Mouse (Mus musculus) testis, postnatal 14 days (tissue): Measurements from ENCODE around the gene Gpr15.

ENCODE experiments used
- DNase-seq: peaks from one replicate; pipeline ENCODE4 v3.0.0; 2021; ENCODE audit warnings: low spot score

The Gpr15 gene

DNA sequence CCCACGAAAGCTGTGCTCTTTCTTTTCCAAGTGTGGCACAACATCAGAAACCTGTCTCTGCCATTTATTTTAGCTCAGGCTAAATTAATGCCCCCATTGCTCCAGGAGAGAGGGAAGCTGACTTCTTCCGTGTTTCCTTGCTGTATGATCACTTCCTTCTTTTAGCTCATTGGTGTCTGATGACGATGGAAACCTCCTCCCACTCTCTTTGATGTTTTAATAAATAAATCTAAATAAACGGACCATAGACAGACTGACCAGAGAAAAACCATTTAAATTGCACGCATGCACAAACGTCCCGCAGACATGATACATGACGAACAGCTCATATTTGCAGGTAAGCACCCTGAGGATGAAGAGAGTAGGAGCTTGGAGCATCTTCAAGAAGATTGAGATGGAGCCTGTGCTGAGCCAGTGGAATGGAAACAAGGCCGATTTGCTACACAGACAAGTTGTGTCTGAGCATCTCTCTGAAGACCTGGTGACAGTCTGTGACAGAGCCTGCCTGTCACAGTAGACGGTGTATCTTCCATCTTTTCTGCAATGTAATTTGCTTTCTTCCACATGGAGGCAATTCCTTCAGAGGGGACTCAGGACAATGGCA, 16.4 kb downstream of the Gpr15 start:
- DNase-seq: no peak

DNA sequence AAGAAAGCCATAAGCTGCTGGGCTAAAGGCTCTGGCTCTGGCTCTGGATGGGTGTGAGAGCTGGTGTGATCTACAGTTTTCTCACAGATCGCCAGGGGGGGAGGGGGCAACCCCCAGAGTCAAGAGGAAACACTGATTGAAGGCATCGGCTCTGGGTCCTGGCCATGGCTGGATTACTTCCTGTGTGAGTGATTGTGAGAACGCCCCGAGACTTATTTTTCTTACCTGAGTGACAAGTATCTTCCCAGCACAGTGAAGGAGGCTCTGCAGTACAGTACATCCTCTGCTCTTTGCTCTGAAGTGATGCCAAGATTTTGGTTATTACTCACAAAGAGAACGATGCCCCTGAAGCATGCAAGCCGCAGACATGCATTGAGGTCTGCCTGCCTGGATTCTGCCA, 17.1 kb downstream of the Gpr15 start:
- no peak for DNase-seq

DNA sequence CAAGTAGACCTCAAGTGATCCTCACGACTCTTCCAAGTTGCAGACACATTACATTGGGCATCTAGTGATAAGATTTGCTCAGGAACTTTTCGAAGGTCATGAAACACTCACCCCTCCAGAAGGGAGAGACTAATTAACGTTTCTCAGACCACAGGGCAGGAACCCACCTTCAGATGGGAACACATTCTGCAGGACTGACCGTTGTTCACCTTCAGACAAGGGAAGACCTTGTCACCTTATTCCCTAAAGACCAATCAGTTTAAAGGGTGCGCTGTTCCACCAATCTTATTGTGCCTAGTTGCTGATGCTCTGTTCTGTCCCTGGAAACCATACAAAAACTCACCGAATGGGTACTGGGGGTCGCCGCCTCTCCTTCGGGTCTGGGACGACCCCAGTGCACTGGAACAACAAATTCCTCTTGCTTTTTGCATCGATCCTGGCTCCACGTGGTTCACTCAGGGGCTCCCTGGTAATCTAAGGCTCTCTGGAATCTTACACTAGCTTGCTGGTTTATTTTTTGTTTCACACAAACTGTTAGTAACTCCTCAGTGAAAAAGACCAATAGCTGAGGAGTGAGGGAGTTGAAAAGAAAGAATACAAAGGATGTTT, 17.9 kb downstream of the Gpr15 start:
- DNase-seq: no peak

DNA sequence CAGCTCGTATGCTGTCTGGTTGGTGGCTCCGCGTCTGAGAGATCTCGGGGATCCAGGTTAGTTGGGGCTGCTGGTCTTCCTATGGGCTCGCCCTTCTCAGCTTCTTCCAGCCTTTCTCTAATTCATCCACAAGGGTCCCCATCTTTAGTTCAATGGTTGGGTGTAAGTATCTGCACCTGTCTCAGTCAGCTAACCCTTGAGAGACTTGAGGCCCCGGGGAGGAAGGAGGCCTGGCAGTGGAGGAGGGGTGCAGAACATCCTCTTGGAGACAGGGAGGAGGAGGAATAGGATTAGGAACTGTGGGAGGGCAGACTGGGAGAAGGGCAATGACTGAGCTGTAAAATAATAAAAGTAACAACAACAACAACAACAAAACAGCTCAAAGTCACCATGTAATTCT, 18.7 kb downstream of the Gpr15 start:
- DNase-seq: no peak

DNA sequence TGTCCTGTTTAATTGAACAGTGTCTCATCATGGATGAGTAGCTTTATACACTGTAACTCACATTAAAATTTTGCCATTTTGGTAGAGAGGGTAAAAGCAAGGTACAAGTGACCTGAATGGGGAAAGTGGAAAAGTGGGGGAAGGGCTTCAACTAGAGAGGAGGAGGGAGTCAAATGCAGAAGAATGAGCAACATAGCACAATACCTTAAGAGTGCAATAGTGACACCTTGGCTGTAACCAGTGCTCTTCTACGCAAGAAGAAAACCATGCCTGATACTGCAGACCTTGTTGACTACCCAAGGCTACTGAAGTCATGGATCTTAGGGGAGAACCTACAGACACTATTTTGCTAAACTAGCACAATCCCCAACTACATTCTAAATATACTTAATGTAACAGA, 21.6 kb downstream of the Gpr15 start:
- no peak for DNase-seq

DNA sequence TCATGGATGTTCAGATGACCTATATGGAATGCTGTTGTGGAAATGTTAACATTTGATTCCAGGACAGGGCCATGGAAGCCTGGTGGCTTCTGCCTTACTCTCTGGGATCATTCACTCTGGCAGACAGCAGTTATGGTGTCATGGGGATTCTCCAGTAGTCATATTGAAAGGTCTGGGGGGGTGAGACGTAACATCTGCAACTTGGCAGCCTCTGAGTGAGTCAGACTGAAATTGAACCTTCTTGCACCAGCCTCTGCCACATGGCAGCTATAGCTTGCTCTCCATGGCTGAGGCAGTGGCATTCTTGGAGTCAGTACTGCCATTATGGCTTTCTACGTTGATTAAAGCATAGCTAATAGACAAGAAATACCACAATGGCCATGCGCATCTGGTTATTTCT, 22.1 kb downstream of the Gpr15 start:
- no peak for DNase-seq

DNA sequence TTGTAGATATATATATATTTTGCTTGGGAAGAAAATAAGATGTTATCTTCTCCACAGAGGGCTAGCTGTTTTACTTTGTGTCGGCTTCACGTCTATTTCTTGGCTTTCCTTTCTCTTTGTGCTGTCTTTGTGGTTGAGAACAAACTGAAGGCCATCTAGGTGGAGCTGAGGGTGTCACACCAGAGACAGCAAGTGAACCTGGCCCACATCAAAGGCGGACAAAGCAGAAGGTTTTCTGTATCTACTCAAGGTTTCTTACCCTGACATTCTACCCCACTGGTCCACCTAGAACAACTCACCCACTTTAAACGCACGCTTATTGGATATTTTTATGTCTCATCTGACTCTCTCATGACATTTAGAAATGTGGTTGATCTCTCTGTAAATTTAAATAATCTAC, 24.8 kb downstream of the Gpr15 start:
- DNase-seq: no peak

DNA sequence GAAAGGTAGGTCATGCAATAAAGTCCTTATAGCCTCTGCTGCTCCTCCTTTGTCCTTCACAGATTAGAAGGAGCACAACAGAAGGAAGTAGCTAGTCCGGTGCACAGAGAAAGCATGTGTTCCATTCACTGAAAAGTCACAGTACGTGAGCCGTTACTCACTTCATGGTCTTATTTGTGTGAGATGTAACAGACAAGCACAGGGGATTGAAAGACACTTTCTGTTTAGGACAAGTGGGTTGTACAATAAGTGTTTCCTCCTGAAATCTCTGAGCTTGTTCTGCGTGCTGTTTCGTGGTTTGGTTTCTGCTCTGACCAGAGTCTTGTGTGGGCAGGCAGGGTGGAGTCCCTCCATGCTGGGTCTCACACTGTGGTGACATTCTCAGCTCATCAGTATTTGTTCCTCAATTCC, 28.5 kb downstream of the Gpr15 start:
- no peak for DNase-seq

DNA sequence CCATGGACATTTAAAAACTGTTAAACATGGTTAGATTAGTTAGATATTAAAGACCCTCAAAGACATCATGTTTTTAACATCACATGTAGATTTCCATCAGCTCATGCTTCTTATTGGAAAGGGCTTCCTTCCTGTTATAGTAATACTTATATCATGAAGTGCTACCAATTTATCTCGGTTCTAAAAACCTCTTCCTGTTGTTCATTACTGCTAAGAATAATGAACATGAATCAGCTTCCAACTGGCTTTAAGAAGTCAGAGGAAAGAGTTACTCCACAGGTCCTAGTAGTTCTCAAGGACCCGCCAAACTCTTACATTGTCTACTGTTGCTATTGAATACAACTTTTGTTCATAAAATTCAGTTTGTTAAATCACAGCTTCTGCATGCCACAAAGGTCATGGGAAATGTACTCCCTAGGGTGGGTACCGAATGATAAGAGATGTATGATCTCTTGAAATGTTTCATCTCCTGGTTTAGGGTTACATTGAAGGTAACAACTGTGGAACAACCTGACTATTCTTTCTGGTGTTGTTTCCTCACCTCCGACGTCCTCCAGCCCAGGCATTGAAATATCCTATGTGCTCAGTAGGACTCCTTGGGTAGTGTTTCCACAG, 29.2 kb downstream of the Gpr15 start:
- no peak for DNase-seq

DNA sequence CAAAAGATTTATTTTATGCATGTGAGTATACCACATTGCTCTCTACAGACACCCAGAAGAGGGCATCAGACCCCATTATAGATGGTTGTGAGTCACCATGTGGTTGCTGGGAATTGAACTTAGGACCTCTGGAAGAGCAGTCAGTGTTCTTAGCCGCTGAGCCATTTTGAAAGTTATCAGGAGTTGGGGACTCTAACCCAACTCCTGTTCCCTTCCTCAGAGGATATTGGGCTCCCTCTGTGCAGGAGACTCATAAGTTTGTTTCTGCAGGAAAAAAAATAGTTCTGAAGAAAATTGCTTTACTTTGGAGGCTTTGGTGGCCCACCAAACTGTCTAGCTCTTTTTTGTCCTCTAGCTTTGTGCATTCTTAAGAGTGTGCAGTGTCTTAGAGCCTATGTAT, 30.3 kb downstream of the Gpr15 start:
- no peak for DNase-seq

DNA sequence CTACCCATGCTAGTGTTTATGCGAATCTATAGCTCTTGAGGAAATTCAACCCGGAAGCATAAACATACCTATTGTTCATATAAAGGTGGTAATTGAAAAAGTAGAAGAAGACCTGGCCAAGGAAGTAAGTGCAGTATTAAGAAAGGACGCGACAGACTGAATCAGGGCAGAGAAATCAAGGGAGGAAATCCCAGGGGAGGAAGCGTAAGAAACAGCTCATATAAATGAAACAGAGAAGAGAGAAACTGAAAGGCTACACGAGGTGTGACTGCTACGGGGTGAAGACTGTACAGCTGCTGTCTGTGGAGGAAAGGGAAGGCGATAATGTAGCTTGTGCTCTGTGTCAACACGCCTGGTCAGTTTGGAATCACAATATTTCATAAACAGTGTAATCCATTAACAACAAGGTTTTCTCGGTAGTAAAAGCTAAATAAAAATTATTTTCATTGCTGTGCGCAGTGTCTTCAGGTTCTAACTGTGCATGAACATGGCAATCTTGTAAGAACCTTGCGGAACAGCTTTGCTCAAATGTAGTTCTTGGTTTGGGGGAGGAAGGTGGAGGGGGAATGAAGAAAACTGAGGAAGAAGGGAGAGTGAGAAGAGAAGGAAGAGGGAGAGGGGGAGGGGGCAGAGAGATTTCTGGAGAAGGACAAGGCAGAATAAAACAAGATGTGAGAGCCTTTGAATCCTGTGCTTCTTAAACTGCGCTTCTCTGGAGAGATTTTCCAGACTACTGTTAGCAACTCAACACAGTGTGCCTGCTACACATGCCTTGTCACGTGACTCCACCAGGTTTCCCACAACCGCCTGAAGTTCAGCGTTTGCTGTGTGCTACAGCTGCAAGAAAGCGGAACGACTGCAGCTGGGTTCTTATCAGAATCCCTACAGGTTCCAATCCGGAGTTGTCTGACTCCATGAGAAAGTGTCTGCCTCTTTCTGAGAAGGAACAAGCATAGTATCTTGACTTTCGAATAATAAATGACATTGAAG, 33.0 kb downstream of the Gpr15 start:
- no peak for DNase-seq

DNA sequence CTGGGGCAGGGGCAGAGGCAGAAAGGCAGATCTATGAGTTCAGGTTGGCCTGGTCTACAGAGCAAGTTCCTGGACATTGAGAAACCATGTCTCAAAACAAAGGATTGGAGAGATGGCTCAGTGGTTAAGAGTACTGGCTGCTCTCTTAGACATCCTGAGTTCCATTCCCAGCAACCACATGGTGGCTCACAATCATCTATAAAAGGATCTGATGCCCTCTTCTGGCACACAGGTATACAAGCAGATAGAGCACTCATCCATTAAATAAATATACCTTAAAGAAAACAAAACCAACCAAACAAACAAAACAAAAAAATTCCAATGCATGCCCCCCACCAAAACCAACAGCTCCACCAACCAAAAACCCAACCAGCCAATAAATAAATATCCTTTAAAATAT, 34.3 kb downstream of the Gpr15 start:
- no peak for DNase-seq

DNA sequence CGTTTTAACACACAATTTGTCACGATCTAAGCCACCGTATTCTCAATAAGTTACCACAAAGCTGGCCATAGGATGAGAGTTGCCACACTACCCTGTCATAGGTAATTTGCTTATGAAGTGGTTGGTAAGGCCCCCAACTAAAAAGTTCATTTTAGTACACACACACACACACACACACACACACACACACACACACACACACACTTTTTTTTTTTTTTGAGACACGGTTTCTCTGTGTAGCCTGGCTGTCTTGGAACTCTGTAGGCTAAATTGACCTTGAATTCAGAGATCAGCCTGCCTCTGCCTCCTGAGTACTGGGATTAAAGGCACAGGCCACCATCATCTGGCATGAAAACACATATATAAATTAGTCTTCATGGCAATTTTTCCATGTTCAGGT, 35.0 kb downstream of the Gpr15 start:
- no peak for DNase-seq

DNA sequence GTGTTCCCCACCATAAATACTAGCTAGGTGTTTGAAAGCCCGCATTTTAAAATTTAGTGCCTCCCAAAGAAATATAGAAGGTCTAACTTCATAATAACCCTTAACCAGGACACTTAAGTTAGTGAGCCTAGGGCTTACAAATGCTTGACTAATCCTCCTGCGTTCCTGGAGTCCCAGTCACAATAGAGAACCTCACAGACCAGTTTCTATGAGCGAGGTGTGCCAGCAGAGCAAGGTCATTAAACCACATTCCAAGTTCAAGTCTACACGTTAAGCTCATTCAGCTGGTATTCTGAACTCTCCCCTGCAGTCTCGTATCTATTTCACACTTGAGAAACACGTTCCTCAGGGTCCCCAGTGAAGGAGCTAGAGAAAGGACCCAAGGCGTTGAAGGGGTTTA, 36.0 kb downstream of the Gpr15 start:
- no peak for DNase-seq

DNA sequence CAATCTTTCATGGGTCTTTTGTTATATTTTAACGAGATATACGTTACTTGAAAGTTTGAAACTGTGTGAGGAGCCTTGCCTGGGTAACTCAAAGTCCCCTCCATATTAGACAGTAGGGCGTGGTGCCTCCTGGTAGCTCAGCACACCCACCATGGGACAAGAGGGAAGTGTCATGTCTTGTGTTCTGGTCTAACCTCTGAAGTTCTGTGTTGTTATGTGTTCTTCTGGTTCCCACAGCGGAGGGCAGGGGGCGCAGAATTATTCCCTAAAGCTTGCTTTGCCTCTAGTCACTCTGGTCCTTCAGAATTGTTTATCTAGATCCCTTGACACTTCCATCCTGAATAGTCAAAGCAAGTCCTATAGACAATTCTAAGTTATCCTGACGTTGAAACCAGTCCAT, 36.8 kb downstream of the Gpr15 start:
- DNase-seq: no peak

DNA sequence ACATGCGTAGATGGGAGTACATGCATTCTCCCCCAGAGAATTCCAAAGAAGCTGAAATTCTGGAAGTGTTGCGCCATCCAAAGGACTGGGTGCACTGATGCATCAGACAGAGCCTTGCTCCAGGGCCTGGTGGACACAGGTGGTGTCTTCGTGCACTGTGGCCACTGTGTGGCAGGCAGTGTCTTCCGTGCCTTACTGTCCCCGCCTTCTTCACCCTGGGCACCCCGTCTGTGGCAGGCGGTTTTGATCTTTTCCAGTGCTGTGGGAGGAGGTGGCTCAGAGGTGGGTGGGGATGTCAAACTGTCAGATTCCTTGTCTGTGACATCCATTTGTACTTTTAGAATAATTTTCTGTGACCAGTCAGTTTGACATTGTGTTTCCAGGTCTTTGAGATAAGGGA, 40.2 kb downstream of the Gpr15 start:
- DNase-seq: no peak

DNA sequence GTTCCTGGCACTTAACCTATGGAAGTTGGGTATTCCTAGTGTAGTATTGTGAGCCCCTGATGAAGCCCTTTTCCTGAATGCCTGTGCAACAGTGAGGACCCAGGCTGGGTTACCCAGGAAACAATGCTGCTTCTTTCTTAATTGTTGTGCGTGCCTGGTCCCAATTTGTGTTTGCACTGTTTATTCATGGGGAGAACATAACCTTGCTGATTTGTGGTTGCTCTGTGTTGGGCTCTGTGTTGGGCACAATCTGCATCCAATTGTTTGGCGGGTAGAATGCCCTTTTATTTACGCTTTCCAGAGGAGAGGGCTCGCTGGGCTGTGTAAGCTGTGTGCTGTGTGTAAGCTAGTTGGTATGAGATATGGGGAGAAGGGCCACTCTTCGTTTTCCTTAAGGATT, 41.4 kb downstream of the Gpr15 start:
- DNase-seq: no peak

DNA sequence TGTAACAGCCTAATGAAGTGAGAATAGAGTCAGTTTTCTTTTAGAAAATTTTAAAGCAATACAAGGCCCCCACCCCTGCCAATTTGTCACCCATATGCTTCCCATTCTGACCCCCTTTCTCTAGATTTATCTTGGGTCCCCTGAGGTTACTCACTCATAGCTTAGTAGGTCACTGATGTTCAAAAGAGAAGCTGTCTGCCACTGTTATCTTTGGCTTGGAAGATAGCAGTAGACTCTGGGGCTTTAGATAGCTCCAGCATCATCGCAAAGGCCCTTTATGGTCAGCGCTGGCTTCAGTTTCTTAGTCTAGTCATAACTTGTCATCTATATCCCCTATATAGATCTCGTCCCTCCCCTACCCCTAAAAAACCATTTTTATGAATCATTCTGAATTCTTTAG, 42.2 kb downstream of the Gpr15 start:
- no peak for DNase-seq

DNA sequence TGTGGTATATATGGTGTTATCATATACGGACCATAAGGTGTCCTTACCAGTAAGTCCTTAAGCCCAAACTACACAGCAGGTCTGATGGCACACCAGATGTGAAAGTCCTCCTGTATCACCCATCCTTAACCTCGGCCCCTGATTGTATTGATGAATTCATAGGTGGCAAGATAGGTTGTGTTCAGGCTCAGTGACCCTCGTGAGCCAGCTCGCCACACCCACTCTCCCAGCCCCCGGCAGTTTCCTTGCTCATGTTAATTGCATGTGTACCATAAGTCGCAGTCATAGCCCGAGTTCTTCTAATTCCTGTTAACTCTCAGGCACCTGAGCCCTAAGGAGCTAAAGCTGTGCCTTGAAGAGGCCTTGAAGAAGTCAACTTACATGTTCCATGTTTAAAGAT, 42.7 kb downstream of the Gpr15 start:
- no peak for DNase-seq

DNA sequence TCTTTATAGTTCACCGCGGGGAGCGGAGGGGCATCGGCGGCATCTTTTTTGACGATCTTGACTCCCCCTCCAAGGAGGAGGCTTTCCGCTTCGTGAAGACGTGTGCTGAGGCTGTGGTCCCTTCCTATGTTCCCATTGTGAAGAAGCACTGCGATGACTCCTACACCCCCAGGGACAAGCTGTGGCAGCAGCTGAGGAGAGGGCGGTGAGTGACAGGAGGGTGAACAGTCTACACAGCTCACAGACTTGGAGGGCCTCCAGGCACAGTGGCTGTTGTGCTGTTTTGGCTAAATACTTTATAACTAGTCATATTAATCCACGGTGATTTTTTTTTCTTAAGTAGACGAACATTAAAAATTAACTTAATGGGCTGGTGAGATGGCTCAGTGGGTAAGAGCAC, 43.6 kb downstream of the Gpr15 start:
- no peak for DNase-seq

DNA sequence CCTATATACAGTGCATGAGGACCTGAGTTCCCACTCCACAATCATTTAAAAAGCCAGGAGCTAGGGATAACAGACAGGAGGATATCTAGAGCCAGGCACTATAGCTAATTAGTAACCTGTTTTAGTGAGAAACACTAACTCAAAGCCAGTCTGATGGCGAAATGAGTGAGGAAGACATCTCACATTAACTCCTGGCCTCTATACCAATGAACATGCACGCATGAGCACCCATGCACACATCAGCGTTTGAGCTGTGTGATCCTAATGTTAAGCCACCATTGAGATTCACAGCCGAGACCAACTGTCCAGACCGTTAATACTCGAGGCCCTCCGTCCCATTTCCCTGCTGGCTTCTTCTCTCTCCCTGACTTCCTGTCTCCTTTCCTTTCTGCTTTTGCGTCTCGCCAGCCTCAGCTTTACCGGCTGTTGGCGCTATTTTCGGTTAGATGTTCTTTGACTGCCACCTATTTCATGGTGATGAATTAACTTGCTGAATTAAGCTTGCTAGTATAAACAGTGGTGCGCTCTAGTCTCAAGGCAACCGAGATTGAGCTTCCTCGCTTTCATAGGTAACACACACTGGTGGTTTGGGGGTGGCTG, 45.0 kb downstream of the Gpr15 start:
- DNase-seq: no peak

DNA sequence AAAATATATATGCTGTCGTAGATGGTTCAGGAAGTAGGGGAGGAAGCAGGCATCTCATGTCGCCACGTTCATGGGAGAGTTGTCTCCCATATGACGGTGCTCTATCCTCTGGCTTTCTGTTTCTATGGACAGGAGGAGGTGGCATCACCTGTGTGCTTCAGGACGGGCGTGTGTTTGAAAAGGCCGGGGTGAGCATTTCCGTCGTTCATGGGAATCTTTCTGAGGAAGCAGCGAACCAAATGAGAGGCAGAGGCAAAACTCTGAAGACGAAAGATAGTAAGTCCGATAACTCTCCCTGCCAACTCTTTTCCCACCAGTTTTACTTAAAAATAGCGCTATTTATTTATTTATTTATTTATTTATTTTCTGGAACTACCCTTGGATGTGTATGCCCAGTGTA, 46.5 kb downstream of the Gpr15 start:
- DNase-seq: no peak
